Mouse (Mus musculus) liver, embryonic 11.5 days (tissue): ENCODE measurements at regions not wholly inside any gene's neighbourhood (a gene's known extent, or its start where the extent isn't known, plus 50 kb on each side); places are given as distances from the start of the nearest gene placed in this dataset.

Experiments
- ATAC-seq: fragments of 200-750 bp; cut with Nextera tagmentation; replicated peaks from 2 replicates; pipeline ENCODE4 v1.8.0; 2017; ENCODE audit warnings: moderate number of reproducible peaks, mild to moderate bottlenecking, moderate TSS enrichment, moderate library complexity; ENCODE audit not compliant: low FRiP score
- DNase-seq: peaks from one replicate; pipeline ENCODE4 v3.0.0-alpha.2; 2017; ENCODE audit warnings: low spot score
- H3K27ac ChIP-seq: fragments of 300-500 bp; sonication (generic); 2 replicates; pipeline ENCODE4 v1.5.1; 2014; ENCODE audit warnings: mild to moderate bottlenecking, low read depth, low read length, control low read depth
- H3K27me3 ChIP-seq: fragments of 300-500 bp; sonication (generic); replicated peaks from 2 replicates; pipeline ENCODE4 v1.6.1; 2014; ENCODE audit warnings: low read length, mixed read lengths; ENCODE audit not compliant: control insufficient read depth, insufficient read depth
- H3K36me3 ChIP-seq: fragments of 300-500 bp; sonication (generic); 2 replicates; pipeline ENCODE4 v1.6.1; 2014; ENCODE audit warnings: mild to moderate bottlenecking, low read length, moderate library complexity, mixed read lengths; ENCODE audit not compliant: control insufficient read depth, insufficient read depth
- H3K4me1 ChIP-seq: fragments of 300-500 bp; sonication (generic); replicated peaks from 2 replicates; pipeline ENCODE4 v1.6.1; 2014; ENCODE audit warnings: low read length, mixed read lengths; ENCODE audit not compliant: control insufficient read depth, insufficient read depth
- H3K4me2 ChIP-seq: fragments of 300-500 bp; sonication (generic); 2 replicates; pipeline ENCODE4 v1.6.1; 2014; ENCODE audit warnings: mild to moderate bottlenecking, control low read depth, moderate library complexity
- H3K4me3 ChIP-seq: fragments of 300-500 bp; sonication (generic); 2 replicates; pipeline ENCODE4 v1.5.1; 2014; ENCODE audit warnings: low read depth, low read length, control low read depth
- H3K9ac ChIP-seq: fragments of 300-500 bp; sonication (generic); 2 replicates; pipeline ENCODE4 v1.6.1; 2014; ENCODE audit warnings: low read depth, low read length, control low read depth
- H3K9me3 ChIP-seq: fragments of 300-500 bp; sonication (generic); 2 replicates; pipeline ENCODE4 v1.6.1; 2016; ENCODE audit warnings: low read length, inconsistent platforms, mixed read lengths; ENCODE audit not compliant: control insufficient read depth
- WGBS: fragments of 180-500 bp; shearing (Covaris S2); extraction: QIAGEN DNeasy Blood & Tissue Kit; methylation state at CpG from one replicate; pipeline ENCODE4 v1.1.7; 2014; 5-methylcytosine and 5-hydroxymethylcytosine counted together

DNA sequence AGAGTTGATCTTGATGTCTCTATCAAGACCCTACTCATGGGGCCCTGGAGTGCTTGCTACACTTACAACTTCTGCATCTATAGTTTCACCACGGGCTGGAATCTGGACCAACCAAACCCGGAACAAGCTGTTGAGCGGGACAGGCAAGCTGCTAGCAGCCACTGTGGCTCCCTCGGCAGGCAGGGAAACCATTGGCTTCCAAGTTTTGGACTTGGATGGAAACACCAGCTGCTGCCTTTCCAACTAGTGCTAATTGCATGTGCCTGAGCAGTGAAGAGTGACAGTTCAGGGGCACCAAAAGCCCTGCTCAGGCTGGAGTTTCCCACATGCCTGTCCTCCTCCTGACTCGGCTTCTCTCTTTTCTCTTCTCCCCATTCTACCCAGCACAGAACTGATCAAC lies 257.8 kb downstream of the Tcerg1l start:
- H3K9me3 ChIP-seq: no peaks in the 10 kb centered on the region
- DNase-seq: no peak
- no peaks in the 10 kb centered on the region for H3K4me1 ChIP-seq
- H3K27ac ChIP-seq: no peak overlapping the region
- WGBS: 79% methylated on average over 5 of the region's 5 CpGs
- no peak overlapping the region for H3K9ac ChIP-seq
- ATAC-seq: no peak
- no peak overlapping the region for H3K4me2 ChIP-seq
- no peak overlapping the region for H3K4me3 ChIP-seq
- H3K27me3 ChIP-seq: no peaks in the 10 kb centered on the region
- H3K36me3 ChIP-seq: no peaks in the 10 kb centered on the region

DNA sequence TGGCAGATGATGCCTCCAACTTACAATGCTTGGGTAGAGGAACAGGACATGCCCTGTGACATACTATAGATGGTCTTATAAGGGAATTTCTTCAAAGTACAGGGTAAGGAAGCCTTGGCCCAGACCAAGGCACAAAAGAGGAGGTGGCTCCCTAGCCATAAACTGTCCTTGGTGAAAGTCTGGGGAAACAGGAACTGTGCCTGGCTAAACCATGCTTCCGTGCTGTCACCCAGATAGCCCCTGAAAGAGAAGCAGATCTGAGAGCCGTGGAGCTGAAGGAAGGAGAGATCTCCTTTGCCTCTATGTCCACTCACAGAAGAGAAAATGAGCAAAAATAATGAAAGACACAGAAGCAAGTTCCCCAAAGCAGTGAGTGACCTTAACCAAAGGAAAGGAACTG lies 248.0 kb downstream of the Tcerg1l start:
- Histone ChIP-seq H3K27ac (no peak overlapping the region), H3K27me3 (no peaks in the 10 kb centered on the region), H3K4me3 (no peak overlapping the region), H3K9me3 (no peaks in the 10 kb centered on the region), H3K4me1 (no peaks in the 10 kb centered on the region), H3K9ac (no peak overlapping the region), H3K36me3 (no peaks in the 10 kb centered on the region), H3K4me2 (no peak overlapping the region)
- 61% methylated on average over 2 of the region's 2 CpGs for WGBS
- no peak for DNase-seq
- ATAC-seq: no peak

DNA sequence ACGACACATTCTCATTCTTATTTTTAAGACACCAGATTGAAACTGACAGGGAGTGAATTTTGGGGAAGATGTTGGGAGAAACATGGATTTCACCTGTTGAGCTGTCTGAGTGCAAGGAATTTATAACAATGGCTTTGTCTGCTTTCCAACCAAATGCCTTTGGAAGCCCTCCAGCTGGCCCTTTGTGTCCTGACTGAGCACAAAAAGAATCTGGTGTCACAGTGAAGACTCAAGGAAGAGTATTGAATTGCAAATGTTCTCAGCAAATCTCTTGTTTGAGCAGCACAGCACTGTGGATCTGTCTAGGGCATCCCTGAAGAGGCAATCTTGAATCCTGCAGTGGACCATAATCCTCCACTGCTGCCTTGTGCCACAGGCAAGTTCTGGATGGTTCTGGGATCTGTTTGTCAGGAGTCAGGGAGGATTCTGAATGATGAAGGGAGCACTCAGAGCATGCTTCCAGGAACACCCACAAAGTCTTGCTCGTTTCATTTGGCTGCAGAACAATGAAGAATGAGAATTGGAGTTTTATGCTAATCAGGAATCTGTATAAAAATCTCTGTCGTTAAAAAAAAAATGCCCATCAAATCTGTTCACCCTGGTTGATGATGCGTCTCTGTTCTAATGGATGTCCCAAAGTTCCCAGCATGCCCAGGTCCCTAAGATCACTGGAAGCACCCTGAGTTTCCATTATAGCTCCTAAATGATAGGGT lies 243.9 kb downstream of the Tcerg1l start:
- no peak for DNase-seq
- H3K4me2 ChIP-seq: no peak overlapping the region
- 63% methylated on average over 4 of the region's 4 CpGs for WGBS

More for the DNA sequence above, 243.9 kb downstream of the Tcerg1l start:
- Histone ChIP-seq H3K9ac (no peak overlapping the region), H3K4me1 (no peaks in the 10 kb centered on the region), H3K4me3 (no peak overlapping the region), H3K36me3 (no peaks in the 10 kb centered on the region), H3K9me3 (no peaks in the 10 kb centered on the region), H3K27ac (no peak overlapping the region), H3K27me3 (no peaks in the 10 kb centered on the region)
- ATAC-seq: no peak
